Mouse (Mus musculus) thymus, postnatal 25 days (tissue): ENCODE measurements around the gene Tmprss11d.
"Not testable (repeated sequence)": the region's sequence is repeated elsewhere in the genome, so short reads cannot be mapped to it uniquely, and the experiment has no call there.

Experiments used
- DNase-seq: peaks from one replicate; pipeline ENCODE4 v3.0.0; 2022

The Tmprss11d gene

DNA sequence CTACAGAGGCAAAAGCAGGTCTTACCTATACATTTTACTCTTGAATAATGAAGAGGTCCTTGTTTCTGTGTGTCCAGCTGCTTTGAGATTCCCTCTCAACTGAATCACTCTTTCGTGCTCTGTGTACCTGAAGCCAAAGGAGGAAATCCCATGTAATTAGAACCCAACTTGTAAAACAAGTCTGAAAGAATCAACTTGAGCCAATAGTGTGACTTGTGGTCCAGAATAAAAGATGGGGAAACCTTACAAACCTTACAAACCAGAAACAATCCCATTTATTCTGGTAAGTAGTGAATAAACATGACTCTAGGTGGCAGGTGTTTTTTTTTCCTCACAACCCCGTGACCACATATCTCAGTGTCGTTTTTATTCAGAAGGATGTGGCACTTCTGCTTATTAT lies at the start of gene Tmprss11d:
Tmprss11d (minus strand) TSS at position 101 of the 400 bp plus-strand sequence.
- DNase-seq, result no peak

DNA sequence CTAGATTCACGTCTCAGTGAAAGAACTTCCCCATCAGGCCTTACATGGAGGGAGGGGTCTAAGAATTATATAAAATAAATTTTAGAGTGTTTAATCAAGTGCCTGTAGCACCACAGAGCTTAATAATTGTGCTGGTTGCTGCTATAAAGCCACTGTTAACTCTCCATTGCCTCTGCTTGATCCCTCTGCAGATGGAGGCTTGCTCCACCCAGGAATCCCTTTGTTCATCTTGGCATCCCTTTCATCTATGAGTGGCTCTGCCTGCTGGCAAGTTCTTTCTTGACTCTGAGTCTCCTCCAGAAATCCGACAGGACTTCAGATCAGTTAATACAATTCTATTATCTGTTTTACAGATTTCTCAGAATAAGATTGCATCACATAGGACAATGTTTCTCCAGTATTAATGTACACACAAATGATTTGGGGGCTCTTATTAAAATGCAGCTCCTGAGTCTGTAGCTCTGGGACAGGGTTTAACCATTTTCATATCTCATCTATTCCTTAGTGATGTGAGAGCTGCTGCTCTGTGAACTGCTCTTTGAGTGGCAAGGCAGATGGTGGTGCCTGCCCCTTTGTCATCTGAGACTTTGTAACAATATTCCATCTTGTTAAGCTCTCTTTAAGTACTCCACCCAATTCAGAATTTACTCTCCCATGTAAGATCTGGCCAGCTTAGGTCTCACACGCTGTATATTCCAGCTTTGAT lies 48.3 kb upstream of the Tmprss11d start:
- no peak for DNase-seq

DNA sequence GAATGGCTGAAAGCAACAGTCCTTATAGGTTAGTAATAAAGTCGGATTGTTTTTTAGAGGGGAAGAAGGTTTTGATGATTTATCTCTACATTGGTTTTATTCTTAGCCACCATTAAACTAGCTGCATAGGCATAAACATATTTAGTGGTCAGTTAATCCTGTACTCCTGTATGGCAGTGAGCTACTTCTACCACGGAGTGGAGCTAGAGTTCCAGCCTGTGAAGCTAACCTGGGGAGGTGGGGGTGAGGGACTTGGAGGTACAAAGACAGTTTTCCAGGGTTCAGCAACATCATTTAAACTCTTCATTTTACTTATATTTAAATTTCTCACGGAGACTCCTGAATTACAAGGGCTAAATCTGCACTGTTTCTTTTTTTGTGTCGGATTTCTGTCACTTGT lies 46.3 kb upstream of the Tmprss11d start:
- DNase-seq, result no peak

DNA sequence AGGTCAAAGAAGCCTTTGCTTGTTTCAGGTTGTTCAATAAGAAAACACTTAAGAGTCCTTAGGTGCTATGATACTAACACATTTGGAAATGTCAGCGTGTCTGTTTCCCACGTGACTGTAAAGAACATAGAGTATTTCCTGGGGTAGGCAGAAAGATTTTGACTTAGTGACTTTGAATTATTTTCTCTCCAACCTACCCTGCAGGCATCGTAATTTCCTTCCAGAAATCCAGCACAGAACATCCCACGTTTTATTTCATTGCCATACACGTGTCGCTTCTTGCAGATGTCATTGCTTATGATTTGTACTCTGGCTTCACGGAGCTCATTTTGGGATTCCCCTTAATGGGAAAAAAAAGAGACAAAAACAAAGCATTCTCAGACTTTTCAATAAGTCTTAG lies 41.1 kb upstream of the Tmprss11d start:
- no peak for DNase-seq

DNA sequence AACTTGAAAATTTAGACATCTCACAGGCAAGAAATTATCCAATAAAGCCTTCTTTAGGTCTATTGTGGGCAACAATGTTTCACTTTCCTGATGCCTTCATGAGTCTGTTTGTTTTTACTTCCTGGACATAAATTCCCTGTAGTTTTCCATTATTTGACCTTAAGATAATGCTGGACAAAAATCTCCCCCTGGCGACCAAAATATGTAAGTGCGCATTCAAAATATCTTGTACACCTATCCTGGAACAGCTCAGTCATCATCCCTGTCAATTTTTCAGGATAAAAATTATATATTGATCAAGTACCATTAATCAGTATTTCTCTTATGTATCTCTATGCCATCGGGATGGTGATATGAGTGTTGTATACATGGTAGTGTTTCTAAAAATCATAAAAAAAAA lies 37.6 kb upstream of the Tmprss11d start:
- DNase-seq, result no peak

DNA sequence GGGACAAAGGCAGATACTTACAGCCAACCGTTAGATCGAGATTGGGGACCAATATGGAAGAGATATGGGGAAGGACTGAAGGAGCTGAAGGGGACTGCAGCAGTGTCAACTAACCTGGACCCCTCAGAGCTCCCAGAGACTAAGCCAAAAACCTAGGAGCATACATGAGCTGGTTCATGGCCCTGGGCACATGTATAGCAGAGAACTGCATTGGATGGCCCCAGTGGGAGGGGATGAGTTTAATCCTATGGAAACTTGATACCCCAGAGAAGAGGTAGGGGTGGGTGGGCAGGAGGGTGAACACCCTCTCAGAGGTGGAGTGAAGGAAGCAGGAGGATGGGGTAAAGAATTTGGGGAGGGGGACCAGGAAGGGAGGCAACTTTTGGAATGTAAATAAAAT lies 34.7 kb upstream of the Tmprss11d start:
- no peak for DNase-seq

DNA sequence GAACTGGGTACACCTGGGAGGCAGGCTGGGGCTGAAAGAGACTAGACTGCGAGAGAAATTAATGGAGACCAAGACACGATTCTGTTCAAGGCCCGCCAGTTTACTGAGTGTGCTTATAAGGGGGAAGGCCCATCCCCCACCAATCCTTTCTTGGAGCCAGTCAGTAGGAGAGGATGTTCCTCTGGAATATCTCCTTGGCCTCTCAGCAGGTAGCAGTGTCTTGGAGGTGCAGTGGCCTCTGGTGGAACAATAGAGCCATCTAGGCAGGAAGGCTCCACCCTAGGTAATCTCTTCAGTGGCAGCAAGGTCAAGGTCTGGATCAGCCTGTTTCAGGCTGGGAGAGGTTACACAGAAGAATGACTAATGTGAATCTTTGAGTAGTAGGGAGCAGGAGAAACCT lies 34.0 kb upstream of the Tmprss11d start:
- DNase-seq, result no peak

DNA sequence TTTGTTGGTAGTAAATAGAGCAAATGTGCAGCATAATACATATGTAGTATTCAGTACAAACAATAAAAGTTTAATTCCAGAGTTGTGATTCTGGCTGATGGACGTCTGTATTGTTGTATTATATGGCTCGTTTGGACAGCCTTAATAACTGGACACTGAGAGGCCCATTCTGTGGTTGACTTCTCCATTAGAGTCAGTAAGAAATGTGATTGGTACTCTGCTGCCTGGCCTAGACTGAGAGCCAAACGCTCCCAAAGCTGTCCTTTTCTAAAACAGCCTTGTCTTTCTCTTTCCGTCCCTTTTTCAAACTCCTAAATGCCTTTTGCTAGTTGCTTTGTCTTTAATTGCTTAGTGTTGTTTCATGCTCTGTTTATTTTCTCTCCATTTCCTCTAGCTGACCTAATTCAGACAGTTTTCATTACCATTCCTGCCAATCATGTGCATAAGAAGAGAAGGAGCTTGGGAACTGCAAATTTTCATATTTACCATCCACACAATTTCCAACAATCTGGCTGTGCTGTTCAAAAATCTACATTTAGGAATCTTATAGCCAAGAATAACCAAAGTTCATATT lies 13.7 kb downstream of the Tmprss11d start:
- no peak for DNase-seq

DNA sequence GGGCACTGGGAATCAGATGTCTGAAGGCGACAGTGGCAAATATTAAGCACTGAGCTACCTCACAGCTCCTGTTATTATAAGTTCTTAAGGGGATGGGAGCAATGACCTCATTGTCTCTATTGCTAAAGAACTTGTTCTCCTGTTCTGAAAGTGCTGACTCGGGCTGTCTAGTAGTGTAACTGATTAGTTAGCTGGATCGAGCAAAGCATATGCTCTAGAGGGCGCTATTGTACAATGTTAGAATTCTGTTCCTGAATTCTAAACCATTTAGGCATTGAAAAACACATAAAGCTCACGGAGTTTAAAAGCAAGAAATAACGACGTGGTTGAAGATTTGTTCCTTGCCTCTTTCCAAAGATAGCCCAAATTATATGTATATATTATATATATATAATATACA lies 20.3 kb downstream of the Tmprss11d start:
- no peak for DNase-seq

DNA sequence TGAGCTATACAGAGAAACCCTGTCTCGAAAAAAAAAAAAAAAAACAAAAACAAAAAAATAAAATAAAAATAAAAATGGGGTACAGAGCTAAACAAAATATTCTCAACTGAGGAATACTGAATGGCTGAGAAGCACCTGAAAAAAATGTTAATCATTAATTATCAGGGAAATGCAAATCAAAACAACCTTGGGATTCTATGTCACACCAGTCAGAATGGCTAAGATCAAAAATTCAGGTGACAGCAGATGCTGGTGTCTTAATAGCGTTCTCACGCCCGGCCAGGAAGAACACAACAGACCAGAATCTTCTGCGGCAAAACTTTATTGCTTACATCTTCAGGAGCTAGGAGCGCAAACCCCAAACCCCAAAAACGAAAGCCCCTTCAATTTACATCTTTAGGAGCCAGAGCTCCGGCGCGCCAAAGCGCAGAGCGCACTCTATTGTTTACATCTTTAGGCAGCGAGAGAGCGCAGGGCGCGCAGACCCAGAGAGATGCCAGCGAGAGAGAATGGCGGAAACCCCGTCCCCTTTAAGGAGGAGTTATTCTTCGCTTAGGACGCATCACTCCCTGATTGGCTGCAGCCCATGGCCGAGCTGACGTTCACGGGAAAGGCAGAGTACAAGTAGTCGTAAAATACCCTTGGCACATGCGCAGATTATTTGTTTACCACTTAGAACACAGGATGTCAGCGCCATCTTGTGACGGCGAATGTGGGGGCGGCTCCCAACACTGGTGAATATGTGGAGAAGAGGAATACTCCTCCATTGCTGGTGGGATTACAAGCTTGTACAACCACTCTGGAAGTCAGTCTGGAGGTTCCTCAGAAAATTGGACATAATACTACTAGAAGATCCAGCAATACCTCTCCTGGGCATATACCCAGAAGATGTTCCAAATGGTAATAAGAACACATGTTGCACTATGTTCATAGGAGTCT lies 54.9 kb downstream of the Tmprss11d start:
- DNase-seq, result not testable (repeated sequence)

DNA sequence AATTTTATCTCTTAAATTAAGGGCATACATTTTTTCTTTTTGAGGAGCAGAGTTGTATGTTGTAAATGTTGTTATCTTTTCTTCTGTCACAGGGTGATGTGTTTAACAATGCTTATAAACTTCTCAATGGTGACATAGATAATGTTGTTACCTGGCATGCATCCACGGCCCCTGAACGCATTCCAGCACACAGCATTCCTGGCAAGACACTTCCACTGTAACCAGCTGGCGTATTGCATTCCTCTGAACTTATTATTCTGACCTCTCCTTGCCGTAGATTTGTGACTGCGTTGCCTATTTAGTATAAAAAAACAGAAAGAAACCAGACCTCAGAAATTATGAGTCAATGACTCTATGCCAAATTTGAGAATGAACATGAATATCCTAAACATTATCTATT lies 67.1 kb downstream of the Tmprss11d start:
- no peak for DNase-seq

DNA sequence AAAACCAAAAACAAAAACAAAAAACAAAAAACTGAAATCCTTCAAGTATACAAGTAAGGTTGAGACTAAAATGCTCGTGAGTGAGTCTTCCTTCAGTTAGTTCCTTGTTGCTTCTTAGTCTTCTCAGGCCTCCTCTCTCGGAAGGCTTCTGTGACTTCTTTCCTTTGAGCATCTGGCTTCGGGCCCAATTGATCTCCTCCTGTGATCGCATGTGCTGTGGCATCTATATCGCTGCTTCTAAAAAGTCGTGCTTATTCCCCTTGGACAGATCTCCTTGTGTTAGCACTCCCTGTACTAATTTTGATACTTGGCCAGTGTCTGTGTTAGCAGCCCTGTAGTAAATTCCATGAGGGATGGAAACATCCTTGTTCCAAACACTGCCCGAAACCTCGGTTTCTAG lies 69.3 kb downstream of the Tmprss11d start:
- no peak for DNase-seq

DNA sequence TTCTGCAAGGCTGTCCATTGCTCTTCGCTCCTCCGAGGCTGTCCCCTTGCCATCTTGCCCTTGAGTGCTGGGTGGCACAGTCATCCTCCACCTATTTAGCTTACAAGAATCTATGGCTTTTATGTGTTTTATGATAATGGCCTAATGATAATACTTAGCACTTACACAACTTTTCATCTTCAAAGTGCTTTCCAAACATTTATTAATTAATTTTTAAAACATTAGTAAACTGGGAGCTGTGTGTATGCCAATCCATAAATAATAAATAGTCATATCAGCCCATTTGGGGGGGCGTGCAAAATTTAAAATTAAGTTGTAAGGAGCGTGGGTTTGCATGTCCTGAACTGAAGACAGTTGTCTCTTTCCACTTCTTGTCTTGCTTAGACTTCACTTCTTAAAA lies 84.0 kb downstream of the Tmprss11d start, which contains the start of gene Tmprss11c:
Tmprss11c (minus strand) TSS at position 101 of the 400 bp plus-strand sequence.
- DNase-seq, result no peak
